Mouse (Mus musculus): ENCODE data around the gene Ddx39b.
A peak's percentile ranks its signal among the peaks of the same experiment; 100 is the strongest.
"Not testable (repeated sequence)": the region's sequence is repeated elsewhere in the genome, so short reads cannot be mapped to it uniquely, and the experiment has no call there.

The Ddx39b gene

DNA sequence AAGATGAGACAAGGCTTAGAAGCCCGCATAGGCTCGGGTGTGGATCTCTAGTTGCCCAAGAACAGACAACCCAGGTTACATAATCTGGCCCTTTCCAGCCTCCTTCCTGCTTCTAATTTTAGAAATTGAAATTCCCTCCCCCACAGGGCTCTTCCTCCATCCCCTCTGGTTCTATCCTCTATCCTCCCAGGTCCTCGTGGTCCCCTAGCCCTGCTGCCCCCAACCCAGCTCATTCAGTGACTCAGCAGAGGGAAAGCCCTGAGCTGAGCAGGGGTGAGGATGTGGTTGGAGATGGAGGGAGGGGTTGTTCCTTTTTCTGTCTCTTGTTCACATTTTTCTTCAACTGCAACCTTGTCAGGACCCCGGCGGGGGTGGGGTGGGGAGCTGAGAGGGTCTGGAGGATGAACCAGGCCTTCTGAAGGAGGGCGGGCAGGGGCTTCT is 21.9 kb upstream of the Ddx39b start:
- DNase-seq (ENCODE audit: low spot score), result no peak

DNA sequence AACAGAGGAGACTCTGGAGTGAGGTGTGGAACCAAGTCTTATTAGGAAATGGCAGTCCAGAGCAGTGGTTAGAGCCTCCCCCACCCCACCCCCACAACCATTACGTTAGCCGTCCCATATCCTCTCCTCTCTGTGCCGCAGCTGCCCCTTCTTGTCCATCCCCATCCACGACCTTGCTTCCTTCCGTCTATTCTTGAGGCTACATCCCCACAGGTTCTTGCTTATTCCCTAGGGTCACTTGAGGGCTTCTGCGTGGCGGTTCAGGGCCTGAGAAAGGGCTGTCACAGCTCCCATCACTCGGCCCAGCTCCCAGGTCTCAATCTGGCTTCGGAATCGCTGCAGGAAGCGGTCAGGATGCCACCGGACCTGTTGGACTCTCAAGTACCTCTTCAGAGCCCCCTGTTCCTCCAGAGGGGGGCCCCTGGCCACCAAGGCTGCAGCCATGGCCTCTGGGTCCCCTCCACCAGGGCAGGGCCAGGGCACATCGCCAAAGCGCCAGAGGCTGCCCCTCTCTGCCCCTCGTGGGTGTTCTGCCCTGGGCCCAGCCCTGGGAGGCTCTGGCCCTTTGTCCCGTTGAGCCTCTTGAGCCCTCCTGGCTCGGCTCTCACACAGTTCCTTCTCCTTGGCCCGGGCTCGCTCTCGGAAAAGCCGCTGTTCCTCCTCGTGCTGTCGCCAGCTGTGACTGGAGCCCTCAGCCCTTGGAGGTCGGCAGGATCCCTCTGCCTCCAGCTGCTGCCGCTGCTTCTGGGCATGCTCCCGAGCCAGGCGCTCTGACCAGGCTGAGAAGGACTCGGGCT is 21.2 kb upstream of the Ddx39b start, which contains the start of gene Gm16181:
Gene Gm16181 (plus strand): TSS at position 679 of the 797 bp plus-strand sequence.
- no peak for DNase-seq (ENCODE audit: low spot score)

DNA sequence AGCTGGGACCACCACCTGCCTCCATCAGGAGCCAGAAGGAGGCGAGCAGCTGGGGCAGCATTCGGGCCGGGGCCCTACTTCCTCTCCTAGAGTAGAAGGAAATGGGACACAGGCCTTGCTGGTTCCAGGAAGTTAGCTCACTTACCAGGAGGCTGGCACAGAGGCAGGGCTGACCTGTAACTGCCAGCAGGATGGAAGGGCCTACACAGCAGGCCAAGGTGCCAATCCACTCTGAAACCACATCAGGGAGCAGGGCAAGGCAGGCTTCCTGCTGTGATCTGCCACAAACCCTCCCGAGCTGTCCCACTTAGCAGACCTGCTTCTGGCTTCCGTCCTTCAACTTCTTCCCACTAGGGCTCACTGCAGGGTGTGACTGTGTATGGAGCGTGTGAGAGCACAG is 19.2 kb upstream of the Ddx39b start:
- DNase-seq (ENCODE audit: low spot score), result no peak

DNA sequence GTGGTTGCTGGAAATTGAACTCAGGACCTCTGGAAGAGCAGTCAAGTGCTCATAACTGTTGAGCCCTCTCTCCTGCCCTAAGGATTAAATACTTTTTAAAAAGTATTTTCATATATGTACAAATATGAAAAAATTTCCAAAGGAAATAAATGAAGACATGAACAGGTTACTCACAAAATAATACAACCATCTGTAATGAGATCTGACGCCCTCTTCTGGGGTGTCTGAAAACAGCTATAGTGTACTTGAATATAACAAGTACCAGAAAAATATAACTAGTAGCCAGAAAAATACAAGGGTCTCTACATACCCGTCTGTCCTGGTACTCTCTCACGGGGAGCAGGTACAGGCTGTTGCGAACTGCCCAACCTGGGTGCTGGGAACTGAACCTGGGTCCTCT is 16.9 kb upstream of the Ddx39b start:
- no peak for DNase-seq (ENCODE audit: low spot score)

DNA sequence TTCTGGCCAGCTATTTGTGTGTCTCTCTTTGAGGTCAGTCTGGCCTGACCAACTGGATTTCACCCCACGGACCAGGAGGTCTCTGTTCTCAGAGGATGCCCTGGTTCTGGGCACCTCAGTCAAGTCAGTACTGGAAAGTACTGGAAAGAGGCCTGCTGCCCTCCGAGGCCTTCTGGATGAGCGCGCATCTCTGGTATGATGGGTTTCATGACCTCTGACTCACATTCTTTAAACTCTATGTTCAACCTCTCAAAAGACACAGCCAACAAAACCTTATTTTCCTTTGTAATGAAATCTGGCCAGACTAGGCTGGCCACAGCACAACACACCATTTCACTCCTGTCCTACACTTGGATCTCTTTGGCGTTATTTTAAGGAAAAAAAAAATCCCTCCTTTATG is 16.1 kb upstream of the Ddx39b start:
- no peak for DNase-seq (ENCODE audit: low spot score)

DNA sequence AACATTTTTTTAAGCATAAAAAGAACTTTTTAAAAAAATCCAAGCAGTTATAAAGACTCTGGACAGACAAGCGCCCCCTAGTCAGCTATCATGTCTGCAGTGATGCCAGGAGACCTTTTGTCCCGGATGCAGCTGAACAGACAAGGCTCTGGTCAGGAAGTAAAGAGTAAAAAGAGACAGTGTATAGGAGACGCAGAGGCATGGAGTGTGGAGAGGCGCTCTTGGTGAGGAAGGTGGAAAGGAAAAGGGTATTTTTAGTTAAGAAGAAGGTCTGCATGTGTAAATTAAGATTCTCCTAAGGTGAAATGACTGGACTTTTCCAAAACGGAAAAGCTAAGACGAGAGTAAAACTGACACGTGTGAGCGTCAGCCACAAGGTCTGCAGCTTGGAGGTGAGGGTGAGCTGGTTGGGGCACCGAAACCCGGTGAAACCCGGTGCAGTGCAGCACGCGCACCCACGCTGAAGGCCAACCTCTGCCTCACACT is 14.9 kb upstream of the Ddx39b start:
- no peak for DNase-seq (ENCODE audit: low spot score)

DNA sequence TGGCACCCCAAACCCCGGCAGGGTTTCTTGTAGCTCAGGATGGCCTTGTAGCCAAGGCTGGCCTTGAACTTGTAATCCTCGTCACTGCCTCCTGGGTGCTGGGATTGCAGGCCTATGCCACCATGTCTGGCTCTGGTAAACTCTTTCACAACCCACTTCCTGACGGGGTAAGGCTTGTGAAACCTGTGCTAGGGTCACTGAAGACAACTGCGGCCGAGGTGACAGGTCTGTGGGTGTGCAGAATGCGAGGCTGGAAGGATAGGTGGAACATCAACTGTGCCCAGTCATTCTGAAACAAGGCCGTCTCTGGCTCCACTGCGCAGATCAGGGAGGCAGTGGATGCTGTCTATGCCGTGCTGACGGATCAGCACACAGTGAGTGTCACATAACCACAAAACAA is 10.5 kb upstream of the Ddx39b start:
- DNase-seq (ENCODE audit: low spot score), result no peak

DNA sequence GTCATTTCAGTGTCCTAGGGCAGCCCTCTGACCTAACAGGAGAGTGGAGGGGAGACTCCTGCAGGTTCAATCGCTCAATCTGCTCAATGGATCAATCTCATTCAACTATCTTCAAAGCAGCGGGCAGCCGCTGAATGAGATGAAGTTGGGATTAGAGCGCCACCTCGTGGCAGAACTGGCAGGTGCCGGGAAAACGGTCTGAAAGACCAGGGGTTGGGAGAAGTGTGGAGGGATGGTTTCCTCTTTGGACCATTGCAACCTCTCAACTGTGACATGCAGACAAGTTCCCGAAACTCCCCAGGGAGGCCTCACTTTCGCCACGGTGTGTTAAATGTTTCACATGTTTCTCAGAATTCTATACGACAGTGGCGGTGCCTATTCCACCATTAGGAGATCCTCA is 9.5 kb upstream of the Ddx39b start:
- DNase-seq (ENCODE audit: low spot score), result peak; percentile 89

DNA sequence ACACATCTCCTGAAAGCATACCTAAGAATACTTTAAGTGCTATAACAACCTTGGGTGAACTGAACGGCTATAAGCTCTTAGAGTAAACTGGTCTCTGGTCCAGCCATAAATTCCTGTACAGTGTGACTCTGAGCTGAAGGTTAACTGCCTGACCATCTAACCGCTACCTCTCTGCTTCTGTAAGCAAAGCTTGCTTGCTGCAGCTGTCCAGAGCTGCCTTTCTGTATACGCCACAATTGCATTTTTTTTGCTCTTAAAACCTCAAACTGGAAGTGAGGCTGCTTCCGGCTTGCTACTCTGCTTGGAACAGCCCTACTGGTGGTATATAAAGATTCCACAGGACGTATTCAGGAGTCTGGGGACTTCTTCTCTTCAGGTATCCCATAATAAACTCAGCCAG is 8.9 kb upstream of the Ddx39b start:
- DNase-seq (ENCODE audit: low spot score), result no peak

DNA sequence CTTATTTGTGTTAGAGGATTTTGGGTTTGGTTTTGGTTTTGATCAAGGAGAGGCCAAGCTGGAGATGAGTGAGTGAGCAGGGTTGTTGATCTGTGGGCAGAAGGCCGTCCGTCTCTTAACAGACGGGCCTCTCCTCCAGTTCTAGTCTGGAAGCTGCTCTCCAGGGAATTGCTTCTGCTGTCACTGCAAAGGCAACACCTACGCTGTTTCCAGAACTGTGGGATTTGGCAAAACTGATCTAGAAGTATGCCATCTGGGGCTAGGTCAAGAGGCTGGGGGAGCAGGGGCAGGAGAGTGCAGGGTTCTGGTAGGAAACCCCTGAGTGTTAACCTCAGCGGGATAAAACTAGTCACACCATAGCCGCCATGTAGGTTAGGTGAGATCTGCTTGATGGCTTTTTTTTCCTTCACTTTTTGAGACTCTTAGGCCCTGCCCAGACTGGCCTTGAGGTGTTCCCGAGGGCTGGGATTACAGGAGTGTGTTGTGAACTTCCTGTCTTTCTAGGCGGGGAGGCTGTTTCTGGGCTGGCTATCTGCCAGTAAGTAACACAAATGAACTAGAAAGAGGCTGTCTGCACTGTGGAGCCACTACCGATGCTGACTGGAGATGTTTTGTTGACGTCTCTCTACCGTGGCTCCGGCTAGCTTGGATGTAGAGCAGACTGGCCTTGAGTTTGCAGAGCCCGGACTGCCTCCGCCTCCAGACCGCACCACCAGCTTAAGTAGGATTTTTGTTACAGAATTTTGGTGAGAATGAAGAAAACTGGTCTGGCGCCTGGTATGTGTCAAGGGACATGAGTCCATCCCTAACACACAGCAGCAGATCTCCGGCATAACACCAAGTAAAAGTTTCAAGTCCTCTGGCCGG is 8.2 kb upstream of the Ddx39b start, which contains the start of gene Atp6v1g2:
Gene Atp6v1g2 (plus strand): TSS at position 547 of the 867 bp plus-strand sequence.
- DNase-seq (ENCODE audit: low spot score), result peak; percentile 57

DNA sequence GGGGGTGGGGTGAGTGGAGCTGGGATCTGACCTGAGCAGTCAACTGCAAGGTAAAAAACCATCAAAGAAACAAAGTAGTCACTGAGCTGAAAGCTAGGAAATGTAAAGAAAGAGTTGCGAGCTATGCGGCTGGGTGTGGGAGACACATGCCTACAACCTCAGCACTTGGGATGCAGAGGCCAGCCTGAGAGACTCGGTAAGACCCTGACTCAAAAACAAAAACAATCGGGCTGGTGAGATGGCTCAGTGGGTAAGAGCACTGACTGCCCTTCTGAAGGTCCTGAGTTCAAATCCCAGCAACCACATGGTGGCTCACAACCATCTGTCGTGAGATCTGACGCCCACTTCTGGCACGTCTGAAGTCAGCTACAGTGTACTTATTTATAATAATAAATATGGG is 7.5 kb upstream of the Ddx39b start:
- DNase-seq (ENCODE audit: low spot score), result not testable (repeated sequence)

DNA sequence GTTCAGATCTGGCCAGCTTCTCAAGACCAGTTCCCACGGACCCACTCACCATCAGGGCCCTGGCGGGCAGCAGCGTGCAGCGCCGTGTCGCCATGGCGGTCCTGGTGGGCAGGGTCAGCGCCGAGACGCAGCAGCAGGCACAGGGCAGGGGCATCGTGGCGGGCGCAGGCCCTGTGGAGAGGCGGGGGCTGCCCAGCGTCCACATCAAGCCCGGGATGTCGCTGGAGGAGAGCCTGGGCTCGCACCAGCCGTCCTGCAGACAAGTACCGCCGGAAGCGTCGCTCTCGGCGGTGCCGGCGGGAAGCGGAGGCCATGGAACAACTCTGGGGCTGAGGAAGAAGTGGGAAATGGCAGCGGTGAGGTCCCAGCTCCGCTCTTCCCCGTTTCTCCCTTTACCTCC is 6.6 kb upstream of the Ddx39b start:
- DNase-seq (ENCODE audit: low spot score), result peak; percentile 64

DNA sequence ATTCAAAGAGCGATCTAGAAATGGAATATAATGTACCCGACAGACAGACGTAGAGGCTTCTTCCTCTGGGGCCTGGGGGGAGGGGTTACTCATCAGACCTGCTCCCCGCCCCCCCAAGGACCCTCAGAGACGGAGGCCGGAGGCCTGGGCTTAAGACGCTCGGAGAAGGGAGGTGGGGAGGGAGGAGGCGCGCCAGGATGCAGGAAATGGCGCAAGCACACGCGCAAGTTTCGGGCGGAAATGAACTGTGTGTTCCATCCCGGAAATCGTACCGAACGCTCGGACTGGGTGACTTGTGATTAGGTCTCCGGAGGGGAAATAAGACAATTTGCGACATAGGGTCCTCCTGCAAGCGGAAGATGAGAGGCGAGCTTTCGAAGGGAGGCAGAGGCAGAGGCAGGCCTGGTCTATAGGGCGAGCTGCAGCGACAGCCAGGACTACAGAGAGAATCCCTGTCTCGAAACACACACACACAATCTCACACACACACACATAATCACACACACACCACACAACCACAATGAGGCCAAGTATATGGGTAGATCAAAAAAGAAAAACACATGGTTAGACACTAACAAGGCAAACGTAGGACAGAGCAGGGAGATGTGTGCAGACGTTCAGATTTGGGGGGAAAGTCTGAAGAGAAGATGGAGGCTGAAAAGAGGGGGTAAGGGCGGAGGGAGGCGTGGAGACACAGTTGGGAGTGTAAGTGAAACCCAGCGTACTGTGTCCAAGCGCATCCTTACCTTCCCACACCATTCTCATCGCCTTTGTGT is 5.7 kb upstream of the Ddx39b start, which contains the start of gene Nfkbil1:
Gene Nfkbil1 (minus strand): TSS at position 179 of the 776 bp plus-strand sequence.
- DNase-seq (ENCODE audit: low spot score), result peak; percentile 97

DNA sequence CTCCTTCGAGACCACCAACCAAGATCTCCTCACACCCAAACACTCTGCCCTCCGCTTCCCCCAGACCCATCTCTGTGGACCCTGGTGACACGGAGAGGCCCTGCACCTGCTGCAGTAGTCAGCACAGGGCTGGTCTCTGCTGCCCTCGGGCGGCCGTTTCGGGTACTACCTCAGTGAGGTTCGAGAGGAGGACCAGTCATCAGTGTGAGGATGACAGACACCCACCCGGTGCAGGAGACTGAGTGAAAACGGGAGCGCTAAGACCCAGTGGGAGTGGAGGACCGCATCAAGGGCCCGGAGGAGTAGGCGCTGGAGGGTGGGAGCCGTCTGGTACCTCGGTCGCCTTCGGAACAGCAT is 5.2 kb upstream of the Ddx39b start:
- peak; percentile 96 for DNase-seq (ENCODE audit: low spot score)

DNA sequence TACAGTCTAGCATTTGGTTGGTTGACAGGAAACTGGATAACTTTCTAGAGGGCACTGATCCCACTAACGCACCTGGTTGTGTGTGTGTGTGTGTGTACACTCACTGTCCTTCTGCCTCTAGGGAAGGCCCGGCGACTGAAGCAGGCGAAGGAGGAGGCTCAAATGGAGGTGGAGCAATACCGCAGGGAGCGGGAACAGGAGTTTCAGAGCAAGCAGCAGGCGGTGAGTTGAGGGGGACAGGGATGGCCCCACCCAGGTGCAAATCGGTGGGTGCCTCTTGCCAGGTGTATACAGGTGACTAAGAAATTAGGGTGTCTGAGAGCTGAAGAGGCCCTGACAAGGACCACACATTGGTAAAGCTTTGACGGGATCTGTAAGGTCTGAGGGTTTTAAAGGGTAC is 4.5 kb upstream of the Ddx39b start:
- DNase-seq (ENCODE audit: low spot score), result no peak

DNA sequence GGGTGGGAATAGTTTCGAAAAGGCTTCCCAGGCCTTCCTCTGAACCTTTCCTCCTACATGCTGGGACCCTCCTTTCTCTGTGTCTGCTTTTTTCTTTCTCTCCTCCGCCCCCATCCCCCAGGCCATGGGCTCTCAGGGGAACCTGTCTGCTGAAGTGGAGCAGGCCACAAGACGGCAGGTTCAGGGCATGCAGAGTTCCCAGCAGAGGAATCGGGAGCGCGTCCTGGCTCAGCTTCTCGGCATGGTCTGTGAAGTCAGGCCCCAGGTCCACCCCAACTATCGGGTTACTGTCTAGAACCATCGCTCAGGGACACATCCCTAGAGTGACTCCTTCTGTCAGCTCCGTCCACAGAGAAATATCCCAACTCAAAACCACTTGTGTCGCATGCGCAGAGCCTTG is 4.0 kb upstream of the Ddx39b start:
- DNase-seq (ENCODE audit: low spot score), result no peak

DNA sequence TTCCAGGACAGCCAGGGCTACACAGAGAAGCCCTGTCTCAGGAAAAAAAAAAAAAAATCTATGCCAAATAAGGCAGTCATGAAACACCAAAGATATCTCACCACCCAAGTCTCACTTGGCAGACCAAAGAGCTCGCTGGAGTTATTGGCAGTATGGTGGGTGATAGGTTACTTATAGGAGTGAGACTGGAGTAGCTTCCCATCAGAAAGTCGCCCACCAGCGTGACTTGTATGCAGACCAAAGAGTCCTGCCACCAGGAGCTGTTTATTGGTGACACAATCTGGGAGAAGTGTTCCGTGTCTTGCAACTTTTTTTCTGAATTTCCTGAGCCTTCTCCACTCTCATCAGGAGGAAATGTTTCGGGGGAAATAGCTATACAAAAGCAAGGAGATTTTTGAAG is 1.8 kb upstream of the Ddx39b start:
- DNase-seq (ENCODE audit: low spot score), result no peak

DNA sequence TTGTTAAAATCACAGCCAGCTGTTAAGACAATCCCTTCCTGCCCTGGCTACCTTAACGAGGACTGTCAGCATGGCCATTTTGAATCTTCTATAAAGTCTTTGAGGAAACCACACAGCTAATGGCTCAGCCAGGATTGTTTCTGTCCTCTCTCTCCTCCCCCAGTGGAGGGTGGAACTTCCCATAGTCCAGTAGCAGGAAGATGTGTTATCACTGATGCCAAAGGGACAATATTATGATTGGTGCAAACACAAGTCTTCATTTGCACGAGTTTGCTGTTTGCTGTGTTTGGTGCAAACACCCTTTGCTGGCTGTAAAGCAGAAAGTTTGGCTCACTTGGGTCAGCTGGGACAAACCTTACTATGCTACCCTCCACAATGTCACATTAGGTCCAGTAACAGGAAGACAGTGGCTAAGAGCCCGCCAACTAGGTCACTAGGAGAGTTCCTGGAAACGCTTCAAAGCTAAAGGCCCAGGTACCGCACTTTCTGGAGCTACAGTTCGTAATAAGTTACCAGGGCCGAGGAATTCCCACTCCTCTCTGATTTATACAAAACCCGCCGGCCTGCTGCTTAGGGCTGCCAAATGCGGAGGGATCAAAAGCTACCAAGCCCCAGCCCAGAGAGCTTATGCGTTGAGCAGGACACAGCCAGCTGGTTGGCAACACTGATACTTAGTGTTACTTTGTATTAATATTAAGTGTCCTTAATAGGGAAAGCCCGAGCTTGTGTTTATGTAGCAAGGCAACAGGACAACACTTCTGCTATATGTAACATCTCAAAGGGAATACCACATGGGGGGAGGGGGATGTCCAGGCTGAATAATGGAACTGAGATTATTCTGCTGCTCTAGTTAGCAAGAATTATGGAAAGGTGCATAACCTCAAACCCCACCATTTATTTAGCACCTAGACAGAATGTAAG is 902 bp upstream of the Ddx39b start:
- no peak for DNase-seq (ENCODE audit: low spot score)

DNA sequence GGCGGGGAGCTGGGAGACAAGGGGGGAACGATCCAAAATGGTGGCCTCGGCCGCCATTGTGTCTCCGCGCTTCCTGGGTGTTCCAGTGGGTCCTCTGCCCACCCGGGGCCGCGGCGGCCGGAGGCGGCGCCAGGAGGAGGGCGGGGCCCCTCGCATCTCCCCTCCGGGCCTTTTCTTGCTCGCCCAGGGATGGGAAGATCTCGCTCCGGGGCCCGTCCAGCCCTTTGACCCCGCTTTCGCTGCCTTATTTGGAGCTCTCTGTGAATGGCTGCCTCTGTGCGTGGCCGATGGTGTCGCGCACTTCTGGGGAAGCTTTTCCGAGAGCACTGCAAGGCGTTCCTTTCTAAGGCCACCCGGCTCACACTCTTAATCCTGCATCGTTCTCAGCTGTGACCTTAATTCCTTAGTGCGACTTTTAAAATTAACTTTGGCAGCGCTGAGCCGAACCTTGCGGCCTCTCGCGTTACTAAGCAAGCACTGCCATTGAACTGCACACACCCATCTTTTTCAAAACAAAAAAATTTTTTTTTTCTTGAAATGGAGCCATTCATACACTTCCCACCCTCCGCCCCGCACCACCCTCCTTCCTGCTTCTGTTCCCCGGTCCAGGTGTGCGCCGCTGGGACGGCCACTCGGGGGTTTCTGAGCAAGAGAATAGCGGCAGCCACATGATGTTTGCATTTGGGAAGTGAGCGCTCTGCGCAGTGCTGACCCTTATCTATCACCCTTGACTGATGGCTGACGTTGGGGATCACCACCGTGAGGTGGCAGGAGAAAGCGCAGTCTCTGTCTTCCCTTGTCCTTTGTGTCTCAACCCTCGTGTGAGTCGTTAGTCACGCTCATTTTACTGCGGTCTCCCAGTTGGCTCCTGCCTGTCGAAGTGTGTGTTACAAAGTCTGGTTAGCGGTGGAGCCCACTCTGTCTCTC is 732 bp downstream of the Ddx39b start:
- peak; percentile 88 for DNase-seq (ENCODE audit: low spot score)

DNA sequence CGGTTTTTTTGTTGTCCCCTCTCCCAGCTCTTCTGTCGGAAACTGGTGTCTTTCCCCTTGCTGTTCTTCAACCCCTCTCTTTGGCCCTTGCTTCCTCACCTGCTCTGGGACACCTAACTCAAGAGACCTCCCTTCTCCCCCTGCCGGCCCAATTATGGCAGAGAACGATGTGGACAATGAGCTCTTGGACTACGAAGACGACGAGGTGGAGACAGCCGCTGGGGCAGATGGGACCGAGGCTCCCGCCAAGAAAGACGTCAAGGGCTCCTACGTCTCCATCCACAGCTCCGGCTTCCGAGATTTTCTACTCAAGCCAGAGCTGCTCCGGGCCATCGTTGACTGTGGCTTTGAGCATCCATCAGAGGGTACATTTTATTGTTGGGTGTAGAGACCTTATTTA is 1.5 kb downstream of the Ddx39b start:
- peak; percentile 62 for DNase-seq (ENCODE audit: low spot score)

Measured in MN1 (cell line).